Mouse (Mus musculus) spleen, adult 2 months (tissue): ENCODE measurements at regions not wholly inside any gene's neighbourhood (a gene's known extent, or its start where the extent isn't known, plus 50 kb on each side); places are given as distances from the start of the nearest gene placed in this dataset.

Source experiments
- DNase-seq, 2 experiments: peaks; one replicate each; pipeline versions ENCODE4 v3.0.0 to v3.0.0-alpha.2; 2012 to 2021; ENCODE audit warnings: low spot score in 2 of 2, low read depth in 1 of 2
- H3K27ac ChIP-seq: fragments of 200-500 bp; 2 replicates; pipeline ENCODE4 v1.5.1; 2012; ENCODE audit warnings: low read length, inconsistent platforms; ENCODE audit not compliant: insufficient read depth
- H3K27me3 ChIP-seq: fragments of 200-500 bp; 2 replicates; pipeline ENCODE4 v1.6.1; 2012; ENCODE audit warnings: mild to moderate bottlenecking, moderate library complexity, low read length, inconsistent platforms; ENCODE audit not compliant: control insufficient read depth, insufficient read depth
- H3K36me3 ChIP-seq: fragments of 200-500 bp; 2 replicates; pipeline ENCODE4 v1.6.1; 2012; ENCODE audit warnings: mild to moderate bottlenecking, low read length, inconsistent platforms; ENCODE audit not compliant: control insufficient read depth, insufficient read depth
- H3K4me1 ChIP-seq: fragments of 200-500 bp; 2 replicates; pipeline ENCODE4 v1.6.1; 2011; ENCODE audit warnings: inconsistent platforms; ENCODE audit not compliant: control insufficient read depth, insufficient read depth, insufficient read length
- H3K4me3 ChIP-seq: fragments of 200-500 bp; 2 replicates; pipeline ENCODE4 v1.5.1; 2011; ENCODE audit warnings: mild to moderate bottlenecking, inconsistent platforms; ENCODE audit not compliant: insufficient read depth, insufficient read length; ENCODE audit errors: extremely low read depth
- CTCF ChIP-seq: fragments of 200-500 bp; IDR thresholded peaks from 2 replicates; pipeline ENCODE4 v1.5.1; 2011; ENCODE audit warnings: mild to moderate bottlenecking, inconsistent platforms; ENCODE audit not compliant: insufficient read depth, insufficient read length, insufficient replicate concordance; ENCODE audit errors: extremely low read depth
- POLR2A ChIP-seq: fragments of 200-500 bp; IDR thresholded peaks from 2 replicates; pipeline ENCODE4 v1.6.1; 2011; ENCODE audit warnings: low read depth, low read length, inconsistent platforms
- WGBS: fragments of 180-500 bp; shearing (Covaris S2); methylation state at CpG from one replicate; pipeline ENCODE4 v1.1.7; 2018; 5-methylcytosine and 5-hydroxymethylcytosine counted together

DNA sequence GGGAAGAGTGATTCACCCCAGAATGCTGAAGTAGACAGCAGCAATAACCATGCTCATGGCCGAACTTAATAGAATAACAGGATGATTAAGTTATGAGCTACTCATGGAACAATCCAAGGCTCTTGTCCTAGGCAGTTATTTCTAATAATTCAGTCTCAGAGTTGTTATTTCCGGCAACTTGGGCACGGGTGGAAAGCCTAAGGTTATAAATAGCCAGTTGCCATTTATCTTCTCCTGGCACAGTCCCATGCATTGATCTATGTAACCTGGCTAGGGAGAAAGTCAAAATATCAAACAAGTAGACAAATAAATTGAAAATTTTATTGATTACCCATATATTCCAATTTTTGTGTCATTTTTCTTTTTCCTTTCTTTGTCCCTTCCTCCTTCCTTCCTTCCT, 64.0 kb upstream of the Chd1 start:
- WGBS = 86% methylated on average over 3 of the region's 3 CpGs
- DNase-seq = no peak
- no peak overlapping the region for H3K4me3 ChIP-seq
- no peaks in the 10 kb centered on the region for H3K27me3 ChIP-seq
- no peaks in the 10 kb centered on the region for H3K4me1 ChIP-seq
- H3K27ac ChIP-seq = no peak overlapping the region
- TF ChIP-seq POLR2A (no peak), CTCF (no peak)
- H3K36me3 ChIP-seq = no peaks in the 10 kb centered on the region

DNA sequence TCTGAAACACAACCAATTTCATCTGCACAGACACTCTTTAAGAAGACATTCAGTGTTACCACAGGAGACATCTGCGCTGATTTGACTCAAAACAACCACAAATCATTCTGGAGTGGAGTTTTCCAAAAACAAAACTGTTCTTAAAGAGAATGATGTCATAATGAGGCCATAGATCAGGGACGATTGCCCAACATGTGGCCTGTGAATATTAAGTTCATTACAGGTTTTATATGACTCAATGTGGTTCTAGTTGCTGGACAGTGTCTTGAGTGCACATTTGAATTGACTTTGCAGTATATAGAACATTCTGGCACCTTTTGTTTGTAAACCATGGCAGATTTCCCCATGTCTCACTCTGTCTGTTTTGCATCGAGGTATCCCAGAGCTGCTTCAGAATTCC, 63.0 kb upstream of the Chd1 start:
- TF ChIP-seq POLR2A (no peak), CTCF (no peak)
- H3K27me3 ChIP-seq = no peaks in the 10 kb centered on the region

DNA sequence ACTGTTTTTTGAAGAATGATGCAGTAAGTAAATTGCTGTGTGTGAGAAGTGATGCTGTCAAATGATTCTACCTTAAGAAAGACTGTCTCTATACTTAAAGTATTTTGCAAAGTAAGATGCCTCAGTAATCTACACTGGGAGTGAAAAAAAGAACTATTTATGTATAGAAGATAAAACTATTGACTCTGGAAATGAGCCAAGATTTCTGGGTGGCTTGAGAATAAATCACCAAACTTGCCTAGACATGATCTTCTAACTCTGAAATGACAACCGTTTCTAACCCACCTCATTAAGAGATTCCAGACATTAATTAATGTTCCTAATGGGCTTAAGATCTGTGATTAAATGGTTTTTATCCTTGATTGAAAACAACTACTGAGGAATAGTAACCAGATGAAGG, 58.0 kb upstream of the Chd1 start:
- Histone ChIP-seq H3K4me1 (no peaks in the 10 kb centered on the region), H3K27me3 (no peaks in the 10 kb centered on the region), H3K4me3 (no peak overlapping the region), H3K36me3 (no peaks in the 10 kb centered on the region), H3K27ac (no peak overlapping the region)
- 54% methylated on average over 1 of the region's 1 CpGs for WGBS
- TF ChIP-seq CTCF (no peak), POLR2A (no peak)
- no peak for DNase-seq

More for the DNA sequence above, 63.0 kb upstream of the Chd1 start:
- 76% methylated on average over 3 of the region's 3 CpGs for WGBS
- H3K4me1 ChIP-seq = no peaks in the 10 kb centered on the region
- no peak overlapping the region for H3K4me3 ChIP-seq
- H3K36me3 ChIP-seq = no peaks in the 10 kb centered on the region
- no peak for DNase-seq
- H3K27ac ChIP-seq = no peak overlapping the region

DNA sequence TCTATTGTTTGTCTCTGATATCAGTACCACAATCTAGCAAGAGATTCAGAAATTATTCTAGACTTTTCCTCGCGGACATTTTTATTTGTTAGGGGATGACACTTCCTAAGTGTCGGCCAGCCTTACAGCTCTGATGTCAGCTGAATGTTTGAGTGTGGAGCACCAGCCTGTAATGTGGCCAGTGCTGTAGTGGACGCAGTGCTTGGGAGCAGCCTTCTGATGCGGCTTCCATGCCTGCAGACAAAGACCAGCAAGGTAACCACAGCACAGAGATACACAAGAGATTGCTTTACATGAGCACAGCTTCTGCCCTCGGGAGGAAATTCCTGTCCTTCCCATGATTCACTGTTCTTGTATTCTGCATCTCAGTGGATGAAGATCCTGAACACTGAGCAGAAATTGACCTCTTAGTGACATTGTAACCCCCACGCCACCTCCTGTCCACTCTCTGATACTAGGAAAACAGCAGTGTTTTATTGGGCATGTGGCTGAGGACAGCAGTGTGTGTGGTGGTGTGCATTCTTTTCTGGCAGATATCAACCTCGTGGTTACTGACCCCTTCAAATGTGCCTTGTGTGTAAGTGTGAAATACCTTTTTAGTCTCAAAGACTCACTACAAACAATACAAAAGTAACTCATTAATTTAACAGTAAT, 54.6 kb upstream of the Chd1 start:
- no peaks in the 10 kb centered on the region for H3K4me1 ChIP-seq
- 76% methylated on average over 8 of the region's 8 CpGs for WGBS
- H3K4me3 ChIP-seq = no peak overlapping the region
- DNase-seq = no peak
- no peaks in the 10 kb centered on the region for H3K36me3 ChIP-seq
- no peaks in the 10 kb centered on the region for H3K27me3 ChIP-seq
- no peak for TF ChIP-seq CTCF
- no peak for TF ChIP-seq POLR2A
- no peak overlapping the region for H3K27ac ChIP-seq

DNA sequence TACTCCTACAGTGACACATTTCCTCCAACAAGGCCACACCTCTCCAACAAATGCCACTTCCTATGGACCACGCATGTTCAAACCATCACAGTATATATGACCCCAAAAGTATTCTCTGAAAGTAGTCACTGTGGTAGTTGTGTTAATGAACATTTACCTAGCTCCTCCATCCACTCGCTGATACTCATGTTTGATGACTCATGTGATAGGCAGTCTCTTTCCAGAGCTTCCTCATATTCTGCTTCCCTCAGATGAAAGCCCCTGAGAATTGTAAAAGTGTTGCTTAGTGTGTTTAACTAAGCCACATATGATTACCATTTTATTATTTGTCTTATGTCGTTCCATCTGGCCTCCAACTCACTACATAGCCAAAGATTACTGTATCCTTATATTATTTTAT, 52.9 kb upstream of the Chd1 start:
- H3K36me3 ChIP-seq = no peaks in the 10 kb centered on the region
- no peaks in the 10 kb centered on the region for H3K27me3 ChIP-seq
- TF ChIP-seq CTCF (no peak), POLR2A (no peak)
- H3K27ac ChIP-seq = no peak overlapping the region
- DNase-seq = no peak
- H3K4me3 ChIP-seq = no peak overlapping the region
- WGBS = 73% methylated on average over 3 of the region's 3 CpGs
- H3K4me1 ChIP-seq = no peaks in the 10 kb centered on the region
